ENCODE assay signal across 33 mouse cellular contexts in the genomic region with DNA sequence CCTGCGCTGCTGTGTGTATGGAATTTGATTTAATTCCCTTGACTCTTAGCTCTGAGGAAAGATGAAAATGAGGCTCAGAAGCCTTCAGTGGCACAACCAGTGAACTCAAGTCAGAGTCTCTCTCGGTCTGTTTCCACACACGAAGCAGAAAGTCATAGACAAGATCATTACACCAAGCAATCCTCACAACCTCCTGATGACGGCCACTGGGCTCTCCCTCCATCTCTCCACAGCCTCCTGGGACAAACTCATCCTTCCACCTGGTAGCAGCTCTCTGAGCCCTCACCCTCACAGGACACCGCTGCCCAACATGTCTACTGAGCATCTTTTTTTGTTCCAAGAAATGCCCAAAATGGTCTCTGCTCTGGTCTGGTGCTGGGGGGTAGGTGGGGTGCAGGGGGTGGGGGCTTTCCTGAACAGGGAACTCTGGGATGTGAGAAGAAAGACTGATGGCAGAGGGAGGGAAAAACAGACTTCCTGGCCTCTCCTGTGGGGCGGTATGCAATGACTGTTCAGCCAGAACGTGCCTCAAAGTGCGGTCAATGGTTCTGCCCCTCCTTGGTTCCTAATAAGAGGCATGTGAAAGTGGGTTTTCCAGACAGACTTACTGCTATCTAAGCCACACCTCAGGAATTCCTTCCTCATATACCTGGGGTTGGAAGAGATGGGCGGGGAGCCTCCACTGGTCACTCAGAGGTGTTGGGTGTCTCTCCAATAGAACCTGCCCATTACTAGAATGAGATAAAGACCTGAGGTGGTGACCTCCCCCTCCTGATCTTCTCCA. TPM values are rescaled to one million over a fixed set of nuclear protein-coding genes. Genes with fewer than 3 reads are reported as not detected.
DNase-seq lines count a peak whose midpoint lies in the region; ATAC-seq and TF ChIP-seq lines count a peak whose summit lies in the region.
"Had no signal": no experiment of that assay in that cellular context is flagged by ENCODE, and none has a peak within 500 bp of the region (broad histone marks: within the 10 kb centered on the region; RNA-seq: fewer than 3 reads in every experiment).

No protein-coding gene starts in this region.

- no peak overlapping the region for H3K4me3 ChIP-seq in forebrain, embryonic 13.5 days
- no peak overlapping the region for H3K4me3 ChIP-seq in forebrain, embryonic 14.5 days (ENCODE audit: low read depth, low read length)
- no peak overlapping the region for H3K4me3 ChIP-seq in lung, postnatal 0 days (ENCODE audit: low read depth, low read length)
- H3K4me3 ChIP-seq: forebrain, embryonic 15.5 days; gastrocnemius, adult 2 months; heart, embryonic 13.5 days; hindbrain, embryonic 10.5 days; liver, embryonic 15.5 days; midbrain, embryonic 15.5 days had no signal

- DNase-seq in forebrain, embryonic 14.5 days (ENCODE audit: low spot score): no peak
- peak; percentile 40 for DNase-seq in lung, postnatal 0 days (ENCODE audit: low spot score)
- DNase-seq in lung, postnatal 10 days: no peak
- DNase-seq in CD4-positive helper T cell, adult 2 months (ENCODE audit: low read depth, low spot score): peak; percentile 28
- DNase-seq in induced T-regulatory cell, adult 2 months (ENCODE audit: low read depth): peak; percentile 59
- no peak for DNase-seq in adrenal gland, postnatal 4 days (ENCODE audit: low spot score in 2 of 2)
- no peak for DNase-seq in layer of hippocampus, adult 9-10 months (ENCODE audit: low spot score)
- DNase-seq: adrenal gland, postnatal 14 days; cerebellum, adult 2 months; gastrocnemius, adult 2 months; heart, postnatal 10 days; kidney, adult 18-20 months; kidney, postnatal 4 days; layer of hippocampus, adult 9-11 months; liver; lung, embryonic 14.5 days; right cerebral cortex, postnatal 25 days had no signal

- H3K27me3 ChIP-seq in forebrain, embryonic 13.5 days: no peaks in the 10 kb centered on the region
- no peaks in the 10 kb centered on the region for H3K27me3 ChIP-seq in forebrain, embryonic 14.5 days (replicated peaks; ENCODE audit: control insufficient read depth, insufficient read depth, low read length)
- no peaks in the 10 kb centered on the region for H3K27me3 ChIP-seq in lung, postnatal 0 days (replicated peaks; ENCODE audit: insufficient read depth, low read length)
- H3K27me3 ChIP-seq: forebrain, embryonic 15.5 days; heart, embryonic 13.5 days; midbrain, embryonic 15.5 days had no signal

- no peaks in the 10 kb centered on the region for H3K9me3 ChIP-seq in forebrain, embryonic 13.5 days (replicated peaks)
- no peaks in the 10 kb centered on the region for H3K9me3 ChIP-seq in forebrain, embryonic 14.5 days (replicated peaks; ENCODE audit: control insufficient read depth, low read length)
- H3K9me3 ChIP-seq in lung, postnatal 0 days (ENCODE audit: low read length): no peaks in the 10 kb centered on the region
- H3K9me3 ChIP-seq: forebrain, embryonic 15.5 days; heart, embryonic 13.5 days; hindbrain, embryonic 10.5 days; liver, embryonic 15.5 days; midbrain, embryonic 15.5 days had no signal

- WGBS in forebrain, embryonic 13.5 days: 91% methylated on average over 9 of the region's 9 CpGs
- 90% methylated on average over 9 of the region's 9 CpGs for WGBS in forebrain, embryonic 14.5 days
- WGBS in lung, postnatal 0 days: 79% methylated on average over 9 of the region's 9 CpGs

- no peak overlapping the region for H3K9ac ChIP-seq in forebrain, embryonic 13.5 days
- no peak overlapping the region for H3K9ac ChIP-seq in forebrain, embryonic 14.5 days (ENCODE audit: low read length)
- H3K9ac ChIP-seq in lung, postnatal 0 days (replicated peaks; ENCODE audit: low read depth): no peak overlapping the region
- H3K9ac ChIP-seq: forebrain, embryonic 15.5 days; heart, embryonic 13.5 days; liver, embryonic 15.5 days; lung, embryonic 14.5 days; midbrain, embryonic 15.5 days had no signal

- peak overlapping the region; percentile 27 for H3K27ac ChIP-seq in forebrain, embryonic 13.5 days
- no peak overlapping the region for H3K27ac ChIP-seq in forebrain, embryonic 14.5 days (ENCODE audit: low read depth, low read length)
- peak overlapping the region; percentile 81 for H3K27ac ChIP-seq in lung, postnatal 0 days (ENCODE audit: low read length)
- H3K27ac ChIP-seq: forebrain, embryonic 15.5 days; gastrocnemius, adult 2 months; heart, embryonic 13.5 days; hindbrain, embryonic 10.5 days; kidney, postnatal 0 days; midbrain, embryonic 15.5 days had no signal

- H3K4me2 ChIP-seq in forebrain, embryonic 13.5 days: no peak overlapping the region
- H3K4me2 ChIP-seq in forebrain, embryonic 14.5 days (ENCODE audit: low read length): no peak overlapping the region
- no peak overlapping the region; the same call in 1 of the 2 replicates for H3K4me2 ChIP-seq in lung, postnatal 0 days (replicated peaks; ENCODE audit: low read depth, low read length)
- H3K4me2 ChIP-seq: forebrain, embryonic 15.5 days; heart, embryonic 13.5 days; lung, embryonic 14.5 days; midbrain, embryonic 15.5 days had no signal

- H3K4me1 ChIP-seq in forebrain, embryonic 13.5 days: peaks cover 40% of the 10 kb centered on the region
- peaks cover 32% of the 10 kb centered on the region for H3K4me1 ChIP-seq in forebrain, embryonic 14.5 days (ENCODE audit: control insufficient read depth, insufficient read depth, low read length)
- peaks cover 20% of the 10 kb centered on the region for H3K4me1 ChIP-seq in lung, postnatal 0 days (ENCODE audit: insufficient read depth, low read depth, low read length)

- H3K36me3 ChIP-seq in forebrain, embryonic 13.5 days (ENCODE audit: poor library complexity, severe bottlenecking): peaks cover 69% of the 10 kb centered on the region
- H3K36me3 ChIP-seq in forebrain, embryonic 14.5 days (ENCODE audit: control insufficient read depth, insufficient read depth, low read length): peaks cover 76% of the 10 kb centered on the region
- H3K36me3 ChIP-seq in lung, postnatal 0 days (ENCODE audit: insufficient read depth, low read length): no peaks in the 10 kb centered on the region

- ATAC-seq in forebrain, embryonic 13.5 days: no peak
- no peak for ATAC-seq in forebrain, embryonic 14.5 days
- peak; percentile 5 for ATAC-seq in lung, postnatal 0 days
- ATAC-seq: forebrain, embryonic 15.5 days; hindbrain, embryonic 16.5 days; midbrain, embryonic 15.5 days had no signal

- TF ChIP-seq EP300 in lung, postnatal 0 days (IDR thresholded peaks at IDR 0.05): peak; percentile 50

- no peak for TF ChIP-seq CTCF in lung, postnatal 0 days (IDR thresholded peaks at IDR 0.05)

RNA-seq across cellular contexts. Expression of gene Rhof, which starts 2.3 kb away (rescaled TPM):
- 4.3 and 5.0 TPM in 2 replicates for polyA plus RNA-seq in forebrain, embryonic 13.5 days (2015; fragmentation: Nextera tagmentation; extraction: Ambion mirVana)
- 6.8 and 10.5 TPM in 2 replicates for polyA plus RNA-seq in forebrain, embryonic 14.5 days (2014; fragmentation: Nextera tagmentation; extraction: Ambion mirVana)
- polyA plus RNA-seq in lung, postnatal 0 days (2015; fragmentation: Nextera tagmentation; extraction: Ambion mirVana): 12.4 and 16.8 TPM in 2 replicates
- total RNA-seq in adrenal gland, postnatal 4 days (2021): 1 to 10 TPM; 1.8 TPM

RNA-seq across cellular contexts. Expression of gene Setd1b, which starts 11.8 kb away (rescaled TPM):
- 13.4 and 13.9 TPM in 2 replicates for polyA plus RNA-seq in forebrain, embryonic 13.5 days (2015; fragmentation: Nextera tagmentation; extraction: Ambion mirVana)
- polyA plus RNA-seq in forebrain, embryonic 14.5 days (2014; fragmentation: Nextera tagmentation; extraction: Ambion mirVana): 8.6 and 11.6 TPM in 2 replicates
- polyA plus RNA-seq in lung, postnatal 0 days (2015; fragmentation: Nextera tagmentation; extraction: Ambion mirVana): 6.2 and 7.2 TPM in 2 replicates
- 10 to 100 TPM; 36.8 to 37.2 TPM for total RNA-seq in adrenal gland, postnatal 4 days (2021)

RNA-seq across cellular contexts. Expression of gene Psmd9, which starts 39.0 kb away (rescaled TPM):
- polyA plus RNA-seq in forebrain, embryonic 13.5 days (2015; fragmentation: Nextera tagmentation; extraction: Ambion mirVana): 75.5 and 77.3 TPM in 2 replicates
- polyA plus RNA-seq in forebrain, embryonic 14.5 days (2014; fragmentation: Nextera tagmentation; extraction: Ambion mirVana): 52.5 and 63.5 TPM in 2 replicates
- 61.3 and 62.0 TPM in 2 replicates for polyA plus RNA-seq in lung, postnatal 0 days (2015; fragmentation: Nextera tagmentation; extraction: Ambion mirVana)
- 10 to 100 TPM; 36.0 to 36.5 TPM for total RNA-seq in adrenal gland, postnatal 4 days (2021)

RNA-seq across cellular contexts. Expression of gene Hpd, which starts 52.3 kb away (rescaled TPM):
- polyA plus RNA-seq in forebrain, embryonic 13.5 days (2015; fragmentation: Nextera tagmentation; extraction: Ambion mirVana): not detected in 2 replicates
- polyA plus RNA-seq in forebrain, embryonic 14.5 days (2014; fragmentation: Nextera tagmentation; extraction: Ambion mirVana): not detected in 2 replicates
- polyA plus RNA-seq in lung, postnatal 0 days (2015; fragmentation: Nextera tagmentation; extraction: Ambion mirVana): 0.19 TPM in 1 of 2 replicates, not detected in the other
- total RNA-seq in adrenal gland, postnatal 4 days (2021): 10 to 100 TPM in 1 of 2 experiments, 1 to 10 TPM in 1; 2.2 to 48.2 TPM
- total RNA-seq: gastrocnemius, adult 2 months; heart, adult 8-10 months; heart, postnatal 10 days; left cerebral cortex, postnatal 14 days; neutrophil, adult 5-6 weeks had no signal
- polyA plus RNA-seq: brain, embryonic 14.5 days; cerebellum, adult 2 months; embryonic facial prominence, embryonic 11.5 days; forebrain, embryonic 15.5 days; frontal cortex, adult 2 months; hindbrain, embryonic 10.5 days; hindbrain, embryonic 16.5 days; limb, embryonic 11.5 days; lung, embryonic 14.5 days; midbrain, embryonic 15.5 days; neural tube, embryonic 11.5 days had no signal

Comparison
In these comparisons a context has a peak if more than half of its experiments do, and no peak if none do; other contexts are left out.
1. DNase-seq: peak in lung, postnatal 0 days (single experiment), CD4-positive helper T cell, adult 2 months (single experiment) and induced T-regulatory cell, adult 2 months (single experiment); none in forebrain, embryonic 14.5 days (single experiment), lung, postnatal 10 days (single experiment), adrenal gland, postnatal 4 days (0 of 2) and layer of hippocampus, adult 9-10 months (single experiment).